Mouse (Mus musculus) v-Abl transformed pro-B cells (cell line): ENCODE measurements around the gene Hsdl2.
"Not testable (repeated sequence)": the region's sequence is repeated elsewhere in the genome, so short reads cannot be mapped to it uniquely, and the experiment has no call there.

Experiments
- in situ Hi-C, 2 experiments: fragments of 400-800 bp; cut with MboI; formaldehyde crosslinking; loops; one replicate each; pipeline ENCODE4 v1.15.1; 2025; ENCODE audit not compliant: unreplicated experiment in 2 of 2

Gene Hsdl2

DNA sequence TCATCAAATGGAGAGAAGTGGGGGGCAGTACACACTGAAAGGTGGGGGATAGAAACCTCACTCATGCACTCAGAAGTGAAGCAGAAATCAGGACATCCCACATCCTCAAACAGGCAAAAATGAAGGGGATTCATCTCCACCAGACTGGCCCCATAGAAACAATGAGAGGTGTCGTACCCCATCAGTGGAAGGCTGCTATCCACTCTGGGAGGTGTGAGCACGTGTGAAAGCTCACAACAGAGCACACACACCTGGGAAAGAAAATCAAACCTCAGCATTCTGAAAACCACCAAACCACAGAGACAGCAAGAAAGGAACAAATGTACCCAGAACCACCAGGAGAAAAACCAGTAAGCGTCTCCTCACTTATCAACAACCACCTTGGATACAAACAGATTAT is 17.2 kb upstream of the Hsdl2 start:
- in situ Hi-C loops, result loop anchor here (5.0 to 10.0 kb wide), 4 partner anchors 199 to 559 kb away; partner anchors contain the start of genes Gm20503 (in 2 of the 2) and Ugcg (in 1 of the 2)

GRCm38 (mm10) chr4:59565571-59566188 is 15.7 kb upstream of the Hsdl2 start:
- in situ Hi-C loops, result loop anchor here (5.0 to 10.0 kb wide), 6 partner anchors 201 to 561 kb away; partner anchors contain the start of genes Gm20503 (in 2 of the 2) and Ugcg (in 2 of the 2)

GRCm38 (mm10) chr4:59567576-59568260 is 13.6 kb upstream of the Hsdl2 start:
- in situ Hi-C loops, result loop anchor here (5.0 to 10.0 kb wide), 6 partner anchors 203 to 563 kb away; partner anchors contain the start of genes Gm20503 (in 2 of the 2) and Ugcg (in 2 of the 2)

- in situ Hi-C loops, result loop anchor here (5.0 to 10.0 kb wide), 6 partner anchors 205 to 565 kb away; partner anchors contain the start of genes Gm20503 (in 2 of the 2) and Ugcg (in 2 of the 2)
These were observed 11.8 kb upstream of the Hsdl2 start for GRCm38 (mm10) chr4:59569538-59569937.

DNA sequence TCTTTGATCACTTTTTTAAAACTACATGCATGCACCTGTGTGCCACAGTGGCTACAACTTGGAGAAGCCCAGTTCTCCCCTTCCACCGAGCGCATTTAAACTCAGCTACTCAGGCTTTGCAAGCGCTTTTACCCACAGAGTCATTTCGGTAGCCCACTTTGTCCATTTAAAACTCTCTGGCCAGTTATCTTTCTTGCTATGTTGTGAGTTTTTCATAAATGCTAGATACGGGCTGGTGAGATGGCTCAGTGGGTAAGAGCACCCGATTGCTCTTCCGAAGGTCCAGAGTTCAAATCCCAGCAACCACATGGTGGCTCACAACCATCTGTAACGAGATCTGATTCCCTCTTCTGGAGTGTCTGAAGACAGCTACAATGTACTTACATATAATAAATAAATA is 10.8 kb upstream of the Hsdl2 start:
- in situ Hi-C loops, result not testable (repeated sequence)

DNA sequence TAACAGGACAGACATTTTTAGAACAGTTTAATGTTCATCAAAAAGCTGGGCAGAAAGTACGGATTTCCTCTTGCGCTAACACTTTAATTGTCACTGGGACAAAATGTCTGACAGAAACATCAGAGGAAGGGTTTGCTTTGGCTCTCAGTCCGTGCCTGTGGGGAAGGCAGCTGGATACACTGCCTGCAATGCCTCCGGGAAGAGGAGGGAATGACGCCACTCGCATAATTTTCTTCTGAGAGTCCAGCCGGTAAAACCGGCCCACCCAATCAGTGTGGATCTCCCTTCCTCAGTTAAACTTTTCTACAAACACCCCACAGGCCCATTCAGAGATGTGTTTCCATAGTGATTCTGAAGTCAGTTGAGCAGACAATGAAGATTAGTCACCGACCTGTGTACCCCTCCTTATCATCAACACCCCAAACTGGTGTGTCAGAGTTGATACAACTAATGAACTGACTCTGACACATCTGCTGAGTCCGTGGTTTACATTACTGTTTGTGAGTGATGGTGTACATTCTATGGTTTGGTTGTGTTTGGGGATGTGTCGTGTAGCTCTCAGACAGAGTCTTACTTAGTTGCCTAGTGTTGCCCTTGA is 8.7 kb upstream of the Hsdl2 start:
- in situ Hi-C loops, result no loop called here

DNA sequence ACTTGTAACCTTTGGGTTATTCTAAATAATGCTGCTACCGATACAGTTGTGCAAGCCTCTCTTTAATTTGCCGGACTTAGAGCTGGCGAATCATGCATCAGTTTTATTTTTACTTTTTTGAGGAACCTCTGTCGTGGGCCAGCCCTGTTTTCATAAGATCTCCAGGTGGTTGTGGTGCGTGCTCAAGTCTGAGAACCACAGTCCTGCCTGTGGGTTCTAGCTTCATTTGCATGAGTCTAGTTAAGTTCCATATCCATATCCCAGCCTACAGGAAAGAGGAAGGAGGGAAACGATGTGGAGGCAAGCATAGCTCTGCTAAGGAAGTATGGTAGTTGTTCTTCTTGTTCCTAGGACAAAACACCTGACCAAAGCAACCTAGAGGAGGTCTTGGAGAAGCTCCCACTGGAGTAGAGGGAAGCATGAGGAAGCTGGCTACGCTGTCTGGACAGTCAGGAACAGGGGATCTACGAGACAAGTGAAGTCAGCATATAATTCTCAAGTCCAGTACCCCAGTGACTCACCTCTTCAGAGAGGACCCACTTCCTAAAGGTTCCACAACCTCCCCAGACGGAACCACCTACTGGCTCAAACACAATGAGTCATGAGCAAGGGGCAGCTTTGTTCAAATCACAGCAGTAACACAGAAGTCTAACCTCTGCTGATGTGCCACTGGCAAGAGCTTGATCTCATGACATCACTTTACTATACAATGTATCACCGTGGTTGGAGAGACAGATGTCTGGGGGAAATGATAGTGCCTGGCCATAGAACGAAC is 6.0 kb upstream of the Hsdl2 start:
- in situ Hi-C loops, result no loop called here

- in situ Hi-C loops, result no loop called here
These were observed 675 bp upstream of the Hsdl2 start for GRCm38 (mm10) chr4:59580495-59581281.

DNA sequence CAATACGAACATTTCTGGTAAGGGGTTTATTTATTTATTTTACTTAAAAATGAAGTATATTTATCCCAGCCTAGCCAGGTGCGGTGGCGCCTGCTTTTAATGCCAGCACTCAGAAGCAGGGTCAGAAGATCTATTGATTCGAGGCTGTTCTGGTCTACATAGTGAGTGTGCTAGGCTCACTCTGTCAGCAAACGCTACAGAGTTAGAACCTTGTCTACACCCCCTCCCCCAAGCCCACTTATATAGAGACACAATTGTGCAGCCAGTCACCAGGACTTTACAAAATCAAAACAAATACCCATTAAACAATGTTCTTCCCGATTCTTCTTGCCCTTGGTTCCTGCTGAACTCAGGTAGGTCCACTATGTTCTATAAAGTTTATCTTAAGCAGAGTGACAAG is 823 bp downstream of the Hsdl2 start:
- in situ Hi-C loops, result no loop called here

GRCm38 (mm10) chr4:59585097-59585496 is 3.7 kb downstream of the Hsdl2 start:
- in situ Hi-C loops, result no loop called here

DNA sequence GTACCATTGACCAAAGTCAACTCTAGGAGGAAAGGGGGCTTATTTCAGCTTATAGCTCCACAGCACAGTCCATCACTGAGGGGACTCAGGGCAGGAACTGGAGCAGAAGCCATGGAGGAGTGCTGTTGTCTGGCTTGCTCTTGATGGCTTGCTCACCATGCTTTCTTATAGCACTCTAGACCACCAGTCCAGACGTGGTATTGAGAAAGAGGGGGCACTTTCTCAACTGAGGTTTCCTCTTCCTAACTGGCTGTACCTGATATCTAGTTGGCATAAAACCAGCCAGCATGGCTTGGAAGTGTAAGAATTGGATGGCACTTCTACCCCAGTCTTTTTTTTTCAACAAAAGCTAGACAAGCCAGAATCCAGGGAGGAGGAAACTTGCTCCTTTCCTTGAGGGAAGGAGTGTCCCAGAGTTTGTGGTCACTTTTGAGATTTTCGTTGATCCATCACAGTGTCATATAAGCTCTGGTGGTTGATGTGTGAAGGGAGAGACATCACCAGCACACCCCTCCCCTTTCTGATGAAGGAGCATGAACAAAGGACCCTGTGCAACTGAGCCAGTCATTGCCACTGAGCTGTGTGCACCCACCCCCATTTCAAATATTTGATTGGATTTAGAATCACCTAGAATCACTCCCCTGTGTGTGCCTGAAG is 6.0 kb downstream of the Hsdl2 start:
- in situ Hi-C loops, result no loop called here

- in situ Hi-C loops, result no loop called here
These were observed 6.5 kb downstream of the Hsdl2 start for GRCm38 (mm10) chr4:59587872-59588226.

GRCm38 (mm10) chr4:59594614-59595013 is 13.3 kb downstream of the Hsdl2 start:
- in situ Hi-C loops, result no loop called here

DNA sequence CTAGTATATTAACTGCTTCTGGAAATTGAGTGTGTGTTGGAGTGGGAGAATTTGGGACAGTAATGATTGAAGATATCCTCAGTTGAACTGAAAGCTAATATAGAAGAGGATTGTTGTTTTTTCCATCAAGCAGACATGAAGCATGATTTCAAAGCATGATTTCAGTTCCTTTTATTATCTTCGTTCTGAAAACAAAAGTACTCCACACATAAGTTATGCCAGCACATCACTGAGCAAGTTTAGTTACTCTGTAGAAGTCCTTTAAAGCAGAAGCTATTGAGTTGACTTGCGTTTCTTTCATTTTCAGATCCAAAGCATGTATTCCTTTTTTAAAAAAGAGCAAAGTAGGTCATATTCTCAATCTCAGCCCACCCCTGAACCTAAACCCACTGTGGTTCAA is 15.2 kb downstream of the Hsdl2 start:
- in situ Hi-C loops, result no loop called here

GRCm38 (mm10) chr4:59602704-59603103 is 21.3 kb downstream of the Hsdl2 start:
- in situ Hi-C loops, result loop anchor here in 1 of 2 experiments (25.0 kb wide), 1 partner anchor 1790 kb away; no protein-coding TSS in a partner anchor

DNA sequence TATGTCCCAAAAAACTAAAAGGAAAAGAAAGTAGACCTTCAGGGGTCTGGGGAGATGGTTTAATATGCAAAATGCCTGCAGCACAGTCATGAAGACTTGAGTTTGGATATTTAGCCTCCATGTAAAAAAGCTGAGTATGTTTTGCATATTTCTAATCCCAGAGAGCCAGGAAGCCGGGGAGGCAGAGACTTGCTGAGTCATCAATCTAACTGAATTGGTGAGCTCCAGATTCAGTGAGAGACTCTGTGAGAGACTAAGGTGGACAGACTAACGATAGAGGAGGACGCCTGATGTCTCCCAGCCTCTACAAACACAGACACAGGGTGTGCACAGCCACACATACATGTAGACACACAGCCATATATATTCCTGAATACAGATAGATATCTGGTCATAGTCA is 23.5 kb downstream of the Hsdl2 start:
- in situ Hi-C loops, result loop anchor here in 1 of 2 experiments (25.0 kb wide), 1 partner anchor 1793 kb away; no protein-coding TSS in a partner anchor

DNA sequence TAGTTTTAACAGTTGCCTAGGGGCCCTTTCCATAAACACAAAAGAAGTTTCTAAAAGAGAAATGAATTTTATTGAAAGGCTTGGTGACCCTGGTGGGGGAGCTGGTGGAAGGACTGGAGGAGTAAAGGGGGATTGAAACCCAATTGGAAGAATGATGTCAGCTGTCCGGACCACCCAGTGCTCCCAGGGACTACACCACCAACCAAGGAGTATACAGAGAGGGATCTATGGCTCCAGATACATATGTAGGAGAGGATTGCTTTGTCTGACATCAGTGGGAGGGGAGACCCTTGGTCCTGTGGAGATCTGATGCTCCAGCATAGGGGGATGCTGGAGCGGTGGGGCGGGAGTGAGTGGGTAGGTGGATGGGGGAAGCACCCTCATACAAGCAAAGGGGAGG is 24.1 kb downstream of the Hsdl2 start:
- in situ Hi-C loops, result loop anchor here in 1 of 2 experiments (25.0 kb wide), 1 partner anchor 1793 kb away; no protein-coding TSS in a partner anchor

DNA sequence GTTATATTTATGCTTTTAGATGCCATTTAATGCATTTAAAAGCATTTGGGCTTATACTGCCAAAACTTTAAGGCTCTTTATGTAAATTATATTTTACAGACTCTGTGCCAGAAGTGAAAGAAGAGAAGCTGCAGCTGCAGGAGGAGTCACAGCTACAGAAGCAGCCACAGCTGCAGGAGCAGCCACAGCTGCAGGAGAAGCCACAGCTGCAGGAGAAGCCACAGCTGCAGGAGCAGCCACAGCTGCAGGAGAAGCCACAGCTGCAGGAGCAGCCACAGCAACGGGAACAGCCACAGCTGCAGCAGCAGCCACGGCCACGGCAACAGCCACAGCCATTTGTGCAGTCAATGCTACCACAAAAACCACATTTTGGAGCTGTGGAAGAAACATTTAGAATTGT is 29.0 kb downstream of the Hsdl2 start:
- in situ Hi-C loops, result loop anchor here (5.0 to 25.0 kb wide), 8 partner anchors 124 to 1798 kb away; no protein-coding TSS in a partner anchor

- in situ Hi-C loops, result loop anchor here (5.0 to 25.0 kb wide), 8 partner anchors 120 to 1803 kb away; no protein-coding TSS in a partner anchor
These were observed 33.6 kb downstream of the Hsdl2 start for GRCm38 (mm10) chr4:59614986-59615385.
